Mouse (Mus musculus) liver, postnatal 0 days (tissue): Measurements from ENCODE around the gene Gga3. TPM values are rescaled to one million over a fixed set of nuclear protein-coding genes. Genes with fewer than 3 reads are reported as not detected.

Source experiments
- ATAC-seq: fragments of 200-750 bp; cut with Nextera tagmentation; 2 replicates; pipeline ENCODE4 v1.8.0; 2017; ENCODE audit warnings: mild to moderate bottlenecking, moderate library complexity
- DNase-seq: peaks from one replicate; pipeline ENCODE4 v3.0.0-alpha.2; 2016
- H3K27ac ChIP-seq: fragments of 300-500 bp; sonication (generic); 2 replicates; pipeline ENCODE4 v1.5.1; 2014; ENCODE audit warnings: antibody characterized with exemption, moderate library complexity, mild to moderate bottlenecking, low read depth
- H3K27me3 ChIP-seq: fragments of 300-500 bp; sonication (generic); 2 replicates; pipeline ENCODE4 v1.6.1; 2014; ENCODE audit warnings: low read length, control low read depth, mixed read lengths; ENCODE audit not compliant: insufficient read depth
- H3K36me3 ChIP-seq: fragments of 300-500 bp; sonication (generic); replicated peaks from 2 replicates; pipeline ENCODE4 v1.6.1; 2014; ENCODE audit warnings: mild to moderate bottlenecking, control low read depth, low read length, moderate library complexity, mixed read lengths; ENCODE audit not compliant: insufficient read depth
- H3K4me1 ChIP-seq: fragments of 300-500 bp; sonication (generic); 2 replicates; pipeline ENCODE4 v1.6.1; 2014; ENCODE audit warnings: antibody characterized with exemption, mild to moderate bottlenecking, control low read depth; ENCODE audit not compliant: insufficient read depth
- H3K4me2 ChIP-seq: fragments of 300-500 bp; sonication (generic); 2 replicates; pipeline ENCODE4 v1.6.1; 2014; ENCODE audit warnings: low read depth, mild to moderate bottlenecking, low read length, moderate library complexity, mixed read lengths
- H3K4me3 ChIP-seq: fragments of 300-500 bp; sonication (generic); 2 replicates; pipeline ENCODE4 v1.5.1; 2014; ENCODE audit warnings: low read depth, low read length
- H3K9ac ChIP-seq: fragments of 300-500 bp; sonication (generic); replicated peaks from 2 replicates; pipeline ENCODE4 v1.6.1; 2014; ENCODE audit warnings: mild to moderate bottlenecking, moderate library complexity
- H3K9me3 ChIP-seq: fragments of 300-500 bp; sonication (generic); 2 replicates; pipeline ENCODE4 v1.6.1; 2016; ENCODE audit warnings: mild to moderate bottlenecking, control low read depth, low read length, mixed read lengths
- CTCF ChIP-seq: sonication (generic); IDR thresholded peaks from 2 replicates; pipeline ENCODE4 v1.5.1; 2016; ENCODE audit warnings: antibody characterized with exemption, low read depth
- EP300 ChIP-seq: IDR thresholded peaks from 2 replicates; pipeline ENCODE4 v1.6.1; 2016; ENCODE audit warnings: antibody characterized with exemption, low read depth, mild to moderate bottlenecking
- WGBS: fragments of 180-500 bp; shearing (Covaris S2); extraction: QIAGEN DNeasy Blood & Tissue Kit; methylation state at CpG from one replicate; pipeline ENCODE4 v1.1.7; 2014; ENCODE audit not compliant: insufficient replicate concordance; 5-methylcytosine and 5-hydroxymethylcytosine counted together
- polyA plus RNA-seq: library from polyadenylated mRNA; unstranded; fragments of >200 nt; fragmentation: Nextera tagmentation; extraction: Ambion mirVana; gene quantifications from 2 replicates; pipeline ENCODE4 v1.2.1, GENCODE M21; 2015

The Gga3 gene
- polyA plus RNA-seq, 1 experiment from 2014 or later, result 3.5 TPM

DNA sequence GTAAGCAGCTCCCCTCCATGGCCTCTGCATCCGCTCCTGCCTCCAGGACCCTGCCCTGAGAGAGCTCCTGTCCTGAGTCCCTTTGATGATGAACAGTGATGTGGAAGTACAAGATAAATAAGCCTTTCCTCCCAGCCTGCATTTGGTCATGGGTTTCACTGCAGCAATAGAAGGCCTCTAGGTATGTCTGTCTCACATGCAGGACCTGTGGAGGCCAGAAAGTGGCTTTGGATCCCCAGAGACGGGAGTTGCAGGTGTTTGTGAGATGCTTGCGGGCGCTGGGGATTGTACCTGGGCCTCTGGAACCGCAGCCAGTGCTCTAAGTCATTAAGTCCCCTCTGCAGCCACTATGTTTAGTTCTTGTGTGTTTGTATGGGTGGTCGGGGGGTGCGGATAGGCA is 16.1 kb upstream of the Gga3 start:
- Histone ChIP-seq H3K4me2 (no peak overlapping the region), H3K27me3 (no peaks in the 10 kb centered on the region), H3K27ac (no peak overlapping the region), H3K9me3 (no peaks in the 10 kb centered on the region), H3K4me3 (no peak overlapping the region), H3K9ac (no peak overlapping the region), H3K36me3 (peaks cover 38% of the 10 kb centered on the region), H3K4me1 (no peaks in the 10 kb centered on the region; the same call in 1 of the 2 replicates)
- WGBS, result 79% methylated on average over 7 of the region's 7 CpGs
- DNase-seq (no peak), ATAC-seq (no peak)
- TF ChIP-seq EP300 (no peak), CTCF (no peak)

DNA sequence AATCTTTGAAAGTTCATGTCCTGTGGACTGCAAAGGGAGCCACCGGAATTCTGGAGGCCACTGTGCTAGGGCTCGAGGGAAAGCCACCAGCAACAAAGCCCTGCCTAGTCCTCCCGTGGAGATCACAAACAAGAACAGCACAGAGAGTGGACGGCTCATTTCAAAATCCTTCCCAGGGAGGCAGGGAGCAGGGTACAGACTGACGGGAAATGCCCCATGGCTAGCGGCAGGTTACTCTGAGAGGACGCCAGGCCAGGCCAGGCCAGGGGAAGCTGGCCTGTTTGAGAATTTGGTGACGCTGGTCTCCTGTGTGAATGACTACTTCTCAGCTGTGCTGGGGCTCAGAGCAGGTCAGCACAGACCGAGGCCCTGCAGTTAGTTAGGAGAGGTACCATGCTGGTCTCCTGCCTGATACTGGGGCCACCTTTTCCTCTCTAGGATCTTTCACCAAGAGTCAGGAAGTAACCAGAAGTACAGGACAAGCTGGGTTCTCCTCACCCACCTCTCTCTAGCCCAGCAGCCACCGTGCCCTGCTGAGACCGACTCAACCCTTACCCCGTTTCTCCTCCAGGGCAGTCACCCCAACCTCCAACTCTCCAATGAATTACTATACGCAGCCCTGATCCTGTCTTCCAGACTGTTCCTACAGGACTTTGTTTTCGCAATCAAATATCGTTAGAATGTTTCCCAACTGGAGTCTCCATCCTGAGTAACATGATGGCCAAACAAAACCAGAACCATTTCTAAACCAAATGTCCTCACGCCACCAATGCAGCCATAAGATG is 15.1 kb upstream of the Gga3 start:
- DNase-seq (peak; percentile 13), ATAC-seq (no peak)
- Histone ChIP-seq H3K36me3 (peaks cover 38% of the 10 kb centered on the region), H3K4me1 (no peaks in the 10 kb centered on the region; the same call in 1 of the 2 replicates), H3K4me3 (no peak overlapping the region), H3K27me3 (no peaks in the 10 kb centered on the region), H3K9me3 (no peaks in the 10 kb centered on the region), H3K4me2 (no peak overlapping the region), H3K9ac (no peak overlapping the region), H3K27ac (no peak overlapping the region)
- WGBS, result 77% methylated on average over 16 of the region's 16 CpGs
- TF ChIP-seq CTCF (no peak), EP300 (no peak)

DNA sequence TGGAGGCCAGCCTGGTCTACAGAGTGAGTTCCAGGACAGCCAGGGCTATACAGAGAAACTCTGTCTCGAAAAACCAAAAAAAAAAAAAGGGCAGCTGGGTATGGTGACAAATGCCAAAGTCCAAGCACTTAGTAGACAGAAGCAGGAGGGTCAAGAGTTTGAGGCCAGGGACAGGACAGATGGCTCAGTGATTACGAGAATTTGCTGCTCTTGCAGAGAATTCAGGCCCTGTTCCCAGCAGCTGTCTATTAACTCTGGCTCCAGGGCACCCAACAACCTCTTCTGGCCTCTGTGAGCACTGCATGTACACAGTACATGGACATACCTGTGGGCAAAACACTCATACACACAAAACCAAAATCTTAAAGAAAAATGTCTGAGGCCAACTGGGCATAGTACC is 14.2 kb upstream of the Gga3 start:
- DNase-seq, result no peak
- Histone ChIP-seq H3K36me3 (peaks cover 30% of the 10 kb centered on the region), H3K9me3 (no peaks in the 10 kb centered on the region), H3K4me3 (no peak overlapping the region), H3K4me2 (no peak overlapping the region), H3K27ac (no peak overlapping the region), H3K4me1 (peaks cover 9% of the 10 kb centered on the region), H3K9ac (no peak overlapping the region), H3K27me3 (no peaks in the 10 kb centered on the region)
- 73% methylated on average over 2 of the region's 2 CpGs for WGBS
- TF ChIP-seq CTCF (no peak), EP300 (no peak)
- ATAC-seq, result no peak

DNA sequence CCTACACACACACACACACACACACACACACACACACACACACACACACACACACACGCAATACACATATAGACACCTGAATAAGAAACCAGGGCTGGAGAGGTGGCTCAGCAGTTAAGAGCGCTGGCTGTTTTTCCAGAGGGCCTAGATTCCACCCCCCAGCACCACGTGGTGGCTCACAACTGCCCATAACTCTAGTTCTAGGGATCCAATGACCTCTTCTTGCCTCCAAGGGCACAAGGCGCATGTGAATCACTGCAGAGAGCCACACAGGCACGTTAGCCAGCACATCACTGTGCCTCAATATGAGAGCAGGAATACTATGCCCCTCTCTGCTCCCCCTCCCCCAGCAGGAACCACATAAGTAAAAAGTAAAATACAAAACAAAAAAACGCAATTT is 13.0 kb upstream of the Gga3 start:
- DNase-seq (no peak), ATAC-seq (no peak)
- H3K4me1 ChIP-seq, result peaks cover 9% of the 10 kb centered on the region
- H3K9me3 ChIP-seq, result no peaks in the 10 kb centered on the region
- peaks cover 22% of the 10 kb centered on the region for H3K36me3 ChIP-seq
- 75% methylated on average over 6 of the region's 6 CpGs for WGBS
- no peak overlapping the region for H3K9ac ChIP-seq
- H3K27me3 ChIP-seq, result no peaks in the 10 kb centered on the region
- TF ChIP-seq EP300 (no peak), CTCF (no peak)
- H3K4me2 ChIP-seq, result no peak overlapping the region
- H3K27ac ChIP-seq, result no peak overlapping the region
- H3K4me3 ChIP-seq, result no peak overlapping the region

DNA sequence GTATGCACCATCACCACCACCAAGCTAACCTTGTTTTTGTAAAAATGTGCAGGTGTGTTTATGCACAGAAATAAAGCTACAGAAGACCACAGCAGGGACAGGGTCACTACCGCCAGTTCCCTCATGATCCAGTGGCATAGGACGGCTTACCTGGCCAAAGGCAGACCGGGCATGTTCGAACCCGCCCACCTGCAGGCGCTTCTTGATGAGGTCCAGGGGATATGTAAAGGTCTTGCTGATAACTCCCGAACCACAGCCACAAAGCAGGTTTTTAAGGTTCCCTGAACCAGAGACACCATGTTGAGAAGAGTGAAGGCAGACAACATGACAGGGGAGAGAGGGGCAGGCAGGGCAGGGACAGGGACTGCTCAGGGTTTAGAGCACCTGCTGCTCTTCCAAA is 12.5 kb upstream of the Gga3 start:
- no peaks in the 10 kb centered on the region for H3K27me3 ChIP-seq
- no peak for TF ChIP-seq EP300
- no peak for TF ChIP-seq CTCF
- H3K4me3 ChIP-seq, result no peak overlapping the region
- 85% methylated on average over 7 of the region's 7 CpGs for WGBS
- peaks cover 20% of the 10 kb centered on the region for H3K36me3 ChIP-seq
- no peak overlapping the region for H3K9ac ChIP-seq
- H3K4me1 ChIP-seq, result peaks cover 15% of the 10 kb centered on the region
- H3K27ac ChIP-seq, result no peak overlapping the region
- DNase-seq, result no peak
- ATAC-seq, result no peak
- no peak overlapping the region for H3K4me2 ChIP-seq
- H3K9me3 ChIP-seq, result no peaks in the 10 kb centered on the region

DNA sequence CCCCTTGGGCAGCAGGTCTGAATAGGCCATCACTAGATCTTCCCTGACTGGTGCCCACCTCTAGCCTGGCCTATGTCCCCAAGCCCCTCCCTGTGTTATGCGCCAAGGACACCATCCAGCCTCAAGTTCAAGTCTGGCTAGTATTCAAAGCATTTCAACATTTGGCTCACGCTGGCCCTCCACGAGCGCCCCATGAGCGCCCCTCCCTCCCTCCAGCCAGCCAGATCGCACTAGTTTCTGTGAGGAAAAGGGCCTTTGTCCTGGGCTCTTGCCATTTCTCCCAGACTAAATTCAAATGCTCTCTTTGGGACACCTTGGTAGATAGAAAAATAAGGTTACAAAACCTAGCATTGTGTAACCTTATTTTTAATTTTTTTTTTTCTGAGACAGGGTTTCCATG is 12.0 kb upstream of the Gga3 start:
- no peaks in the 10 kb centered on the region for H3K27me3 ChIP-seq
- H3K4me2 ChIP-seq, result no peak overlapping the region
- no peak overlapping the region for H3K9ac ChIP-seq
- peaks cover 15% of the 10 kb centered on the region for H3K36me3 ChIP-seq
- H3K9me3 ChIP-seq, result no peaks in the 10 kb centered on the region
- TF ChIP-seq CTCF, result no peak
- no peak for TF ChIP-seq EP300
- DNase-seq (no peak), ATAC-seq (no peak)
- 86% methylated on average over 6 of the region's 6 CpGs for WGBS
- peaks cover 19% of the 10 kb centered on the region for H3K4me1 ChIP-seq
- H3K27ac ChIP-seq, result no peak overlapping the region
- H3K4me3 ChIP-seq, result no peak overlapping the region
